Mouse (Mus musculus) gastrocnemius, postnatal 4 days (tissue): ENCODE results near the gene Bbox1. TPM values are rescaled to one million over a fixed set of nuclear protein-coding genes. Genes with fewer than 3 reads are reported as not detected.

ENCODE experiments used
- DNase-seq, 2 experiments: peaks; one replicate each; pipeline ENCODE4 v3.0.0; 2021 to 2022; ENCODE audit warnings: low spot score in 2 of 2, mixed read lengths in 2 of 2
- total RNA-seq, 2 experiments: library from RNA; stranded (reverse); gene quantifications; 2 replicates each; pipeline ENCODE4 v1.2.3; 2021

Bbox1 gene
- total RNA-seq, 2 experiments from 2014 or later = 0.59 to 0.62 TPM

DNA sequence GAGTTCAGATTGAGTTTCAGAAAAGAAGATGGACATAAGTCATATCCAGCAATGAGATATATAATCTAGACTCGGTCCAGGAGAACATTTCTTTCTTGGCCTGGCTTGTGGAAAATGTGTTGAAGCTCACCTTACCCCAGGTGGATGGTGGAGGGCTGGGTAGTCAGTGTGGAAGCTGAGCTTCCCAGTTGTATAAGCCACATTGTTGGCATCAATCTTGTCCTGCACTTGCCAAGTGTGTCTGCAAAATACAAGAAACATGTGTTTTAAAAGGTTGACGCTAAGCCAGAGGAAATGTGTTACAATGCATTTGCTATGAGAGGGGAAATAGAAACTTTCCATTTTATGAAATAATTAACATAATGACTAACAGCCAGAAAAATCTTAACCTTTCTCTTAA, 38.9 kb downstream of the Bbox1 start:
- DNase-seq = peak; percentile 17 to 38

DNA sequence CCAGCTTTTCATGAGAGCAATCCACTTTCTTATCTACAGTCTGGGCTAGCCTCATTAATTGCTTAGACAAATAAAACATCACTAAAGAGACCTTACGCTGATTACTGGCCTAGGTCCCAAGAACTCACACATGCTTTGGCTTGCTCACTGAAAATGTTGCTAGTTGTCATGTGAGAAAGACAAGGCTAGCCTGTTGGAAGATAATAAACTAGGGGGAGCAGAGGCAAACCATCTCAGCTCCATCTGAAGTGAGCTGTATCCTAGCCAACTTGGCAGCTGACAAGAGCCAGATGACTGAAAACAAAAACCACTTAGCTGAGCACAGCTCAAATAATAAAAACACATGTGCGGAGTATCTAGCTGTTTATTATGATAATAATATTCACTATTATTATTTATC, 40.2 kb downstream of the Bbox1 start:
- DNase-seq = peak; percentile 17 to 48

DNA sequence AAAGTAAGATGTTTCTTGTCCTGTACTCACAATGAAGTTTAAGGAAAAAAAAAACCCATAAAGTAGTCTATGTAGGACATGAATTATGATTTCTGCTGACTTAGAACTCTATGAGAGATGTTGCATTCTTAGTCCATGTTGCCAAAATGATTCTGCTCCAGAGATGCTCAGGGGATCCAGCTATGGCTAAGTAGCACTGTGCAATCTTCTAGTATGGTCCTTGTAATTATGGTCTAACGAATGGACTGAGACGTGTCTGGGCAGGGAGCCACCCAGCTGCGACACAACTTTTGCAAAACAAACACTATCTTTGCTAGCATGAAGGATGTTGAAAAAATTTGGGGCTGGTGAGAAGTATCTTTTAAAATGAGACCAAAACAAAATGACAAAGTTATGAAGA, 45.1 kb downstream of the Bbox1 start:
- DNase-seq = peak; percentile 19 to 74

DNA sequence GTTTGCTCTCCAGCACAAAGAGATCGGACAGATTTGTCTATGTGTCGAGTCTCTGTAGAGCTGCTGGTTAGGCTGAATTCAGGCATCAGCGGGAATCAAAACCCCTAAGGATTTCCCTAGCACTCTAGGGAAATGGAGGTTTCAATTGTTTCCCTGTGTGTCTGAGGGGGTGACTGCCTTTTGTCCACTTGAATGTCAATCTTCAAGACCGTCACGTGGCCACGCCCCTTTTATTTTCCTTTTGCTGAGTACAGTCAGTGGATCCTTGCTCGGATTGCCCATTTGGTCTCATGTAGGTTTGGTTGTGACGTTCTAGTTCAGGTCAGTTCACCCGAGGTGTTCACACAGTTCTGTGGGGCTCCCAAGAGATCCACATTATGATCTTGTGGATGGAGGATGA, 82.1 kb downstream of the Bbox1 start:
- DNase-seq = no peak

DNA sequence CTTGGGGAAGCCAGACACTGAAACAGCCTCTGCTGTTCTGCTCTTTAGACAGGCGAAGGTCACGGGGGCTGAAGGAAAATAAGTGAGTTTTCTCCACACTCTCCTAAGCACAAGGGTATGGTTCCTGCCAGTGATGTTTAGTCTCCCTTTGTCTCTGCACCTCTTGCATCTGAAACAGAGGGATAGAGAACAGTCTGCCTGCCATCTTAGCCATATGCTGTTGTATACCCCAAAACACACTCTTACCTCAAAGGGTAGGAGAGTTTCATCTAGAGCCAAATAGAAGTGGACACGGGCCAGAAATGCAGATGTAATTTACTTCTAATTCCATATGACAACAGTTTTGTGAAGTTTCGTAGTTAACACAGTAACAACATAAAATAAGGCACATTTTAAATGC, 83.6 kb downstream of the Bbox1 start:
- DNase-seq = no peak

DNA sequence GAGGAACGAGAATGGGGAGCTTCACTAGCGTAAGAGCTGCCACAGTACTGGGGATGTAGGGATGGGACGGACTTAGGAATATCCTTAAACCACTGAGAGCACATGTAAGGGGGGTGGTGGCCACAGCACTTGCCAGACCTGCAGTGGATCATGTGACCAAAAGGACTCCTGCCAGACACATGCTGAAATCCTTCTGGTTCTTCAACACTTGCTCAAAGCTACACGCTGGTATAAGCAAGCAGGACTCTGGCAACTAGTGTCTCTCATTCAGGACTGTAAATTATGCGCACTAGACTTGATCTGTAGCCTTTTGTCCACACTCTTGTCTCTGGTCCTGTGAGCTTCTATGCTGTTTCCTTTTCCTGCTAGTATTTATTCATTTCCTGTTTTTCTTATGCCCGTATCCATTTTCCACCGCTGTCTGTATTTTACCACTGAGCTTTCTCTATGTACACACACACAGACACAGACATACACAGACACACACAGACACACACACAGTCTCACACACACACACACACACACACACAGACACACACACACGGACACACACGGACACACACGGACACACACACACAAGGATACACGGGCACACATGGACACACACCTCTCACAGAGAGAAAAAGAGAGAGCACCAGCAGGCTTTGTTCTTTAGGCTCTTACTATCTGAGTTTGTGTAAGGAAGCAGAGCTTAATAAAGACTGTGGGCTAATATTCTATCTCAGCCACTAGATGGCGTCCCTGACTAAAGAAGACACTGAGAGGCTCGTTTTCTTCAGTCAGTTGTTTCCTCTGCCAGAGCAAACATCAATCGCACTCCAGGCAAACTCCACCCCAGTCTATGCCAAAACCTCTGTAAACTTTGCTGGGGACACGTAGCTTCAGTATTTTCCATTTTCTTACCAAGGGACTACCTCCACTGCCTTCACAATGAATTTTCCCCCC, 84.9 kb downstream of the Bbox1 start:
- peak; percentile 37 to 60 for DNase-seq

GRCm38 (mm10) chr2:110226421-110226820, 87.9 kb downstream of the Bbox1 start:
- DNase-seq = no peak

DNA sequence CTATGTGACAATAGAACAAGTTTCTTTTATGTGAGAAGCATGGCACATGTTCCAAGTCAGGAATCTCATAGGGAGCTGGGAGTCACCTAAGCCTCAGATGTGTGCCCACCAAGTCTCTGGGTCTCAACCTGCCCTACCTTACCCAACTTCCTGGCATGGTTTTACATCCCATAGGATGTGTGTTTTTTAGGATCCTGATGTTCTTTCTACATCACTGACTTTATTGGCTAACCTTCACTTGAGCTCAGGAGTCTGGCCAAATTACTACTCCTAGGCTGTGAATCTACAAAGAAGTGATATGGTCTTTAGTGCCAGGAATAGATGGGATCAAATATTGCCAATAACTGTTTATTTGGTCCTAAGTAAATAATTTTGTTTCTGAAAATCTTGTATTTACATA, 88.4 kb downstream of the Bbox1 start:
- no peak for DNase-seq

GRCm38 (mm10) chr2:110222793-110223192, 91.6 kb downstream of the Bbox1 start:
- DNase-seq = no peak

GRCm38 (mm10) chr2:110220492-110220891, 93.9 kb downstream of the Bbox1 start:
- no peak for DNase-seq

GRCm38 (mm10) chr2:110215685-110216058, 98.7 kb downstream of the Bbox1 start:
- DNase-seq = no peak

- DNase-seq = no peak
These were observed 99.2 kb downstream of the Bbox1 start for GRCm38 (mm10) chr2:110214991-110215684.

DNA sequence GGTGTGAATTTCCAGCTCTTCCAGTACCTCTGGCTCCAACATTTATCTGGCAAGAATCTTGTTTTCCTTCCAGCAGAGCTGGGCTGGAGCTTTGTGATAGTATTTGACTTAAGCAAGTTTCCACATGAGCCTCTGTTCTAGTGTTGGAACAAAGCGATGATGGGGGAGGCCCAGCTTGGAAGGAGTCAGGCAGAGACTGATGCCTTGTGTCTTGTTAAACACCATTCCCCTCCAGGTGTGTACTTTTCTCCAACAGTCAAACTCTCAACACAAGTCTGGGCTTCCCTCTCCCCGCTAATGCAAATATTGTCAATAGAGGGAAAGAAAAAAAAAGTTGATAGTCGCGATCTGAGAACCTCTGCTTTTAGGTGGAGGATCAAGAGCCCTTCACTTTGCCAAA, 100.1 kb downstream of the Bbox1 start:
- DNase-seq = no peak

Other genes with a start within 250 kb of the Bbox1 start
- 10 to 100 TPM; 38.6 to 41.8 TPM for gene Fibin, start 48.6 kb upstream of the Bbox1 start, total RNA-seq